Mouse (Mus musculus) E14TG2a.4 (cell line): ENCODE data around the gene Lpin1.

Source experiments
- H3K27me3 ChIP-seq: 2 replicates; pipeline ENCODE4 v1.6.1; 2014; ENCODE audit warnings: low read length, control low read depth; ENCODE audit not compliant: insufficient read depth
- H3K36me3 ChIP-seq: 2 replicates; pipeline ENCODE4 v1.6.1; 2014; ENCODE audit warnings: low read length, control low read depth; ENCODE audit not compliant: insufficient read depth
- H3K4me1 ChIP-seq: replicated peaks from 2 replicates; pipeline ENCODE4 v1.6.1; 2014; ENCODE audit warnings: low read depth, low read length, control low read depth
- H3K4me3 ChIP-seq: replicated peaks from 2 replicates; pipeline ENCODE4 v1.5.1; 2014; ENCODE audit warnings: mild to moderate bottlenecking, low read length
- H3K9me3 ChIP-seq: 2 replicates; pipeline ENCODE4 v1.6.1; 2014; ENCODE audit warnings: low read length, control low read depth
- CTCF ChIP-seq: conservative IDR thresholded peaks from 2 replicates; pipeline ENCODE4 v1.5.1; 2014; ENCODE audit warnings: low read length
- NANOG ChIP-seq: IDR thresholded peaks from 2 replicates; pipeline ENCODE4 v1.6.1; 2014; ENCODE audit warnings: borderline replicate concordance, low read length, mixed read lengths
- POU5F1 ChIP-seq: IDR thresholded peaks from 2 replicates; pipeline ENCODE4 v1.6.1; 2014; ENCODE audit warnings: low read length, borderline replicate concordance

The Lpin1 gene

DNA sequence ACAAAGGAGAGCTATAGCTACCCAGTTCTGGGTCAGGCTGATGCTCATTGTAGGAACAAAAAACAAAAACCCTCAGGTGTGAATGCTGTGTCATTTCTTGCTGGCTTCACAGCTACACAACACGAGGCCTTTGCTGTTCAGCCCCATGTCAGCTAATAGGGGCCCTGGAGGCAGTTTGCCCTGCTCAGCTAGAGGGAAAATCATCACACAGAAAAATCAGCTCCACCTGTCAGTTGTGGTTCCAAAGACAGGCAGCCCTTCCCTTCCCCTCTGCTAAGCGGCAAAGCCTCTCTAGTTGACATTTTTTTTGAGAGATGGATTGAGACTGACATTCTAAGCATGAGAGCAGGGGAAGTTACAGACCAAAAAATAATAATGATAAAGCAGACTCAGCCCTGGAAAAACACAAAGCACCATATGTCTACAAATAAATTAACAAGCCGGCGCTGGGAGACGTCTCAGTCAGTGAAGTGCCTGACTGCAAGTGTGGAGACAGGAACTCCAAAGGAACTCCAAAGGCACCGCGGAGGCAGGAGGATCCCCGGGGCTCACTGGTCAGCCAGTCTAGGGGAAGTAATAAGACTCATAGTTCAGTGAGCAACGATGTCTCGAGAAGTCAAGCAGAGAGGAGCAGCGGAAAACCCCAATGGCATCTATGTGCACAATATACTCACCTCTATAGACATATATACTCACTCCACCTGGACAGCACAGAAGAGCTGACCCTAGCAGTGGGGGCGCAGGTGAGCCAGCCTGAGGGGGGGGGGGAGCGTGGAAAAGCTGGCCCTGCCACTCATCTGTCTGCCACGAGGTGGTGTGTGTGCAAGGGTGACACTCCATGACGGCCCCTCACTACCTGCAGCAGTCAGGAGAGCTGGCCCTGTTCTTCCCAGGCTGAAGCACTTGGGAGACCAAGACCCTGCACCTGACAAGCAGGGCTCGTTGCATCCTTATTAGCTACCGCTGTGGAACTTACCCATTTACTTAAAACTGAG lies 103.7 kb downstream of the Lpin1 start:
- TF ChIP-seq CTCF (no peak), POU5F1 (no peak), NANOG (no peak)
- no peaks in the 10 kb centered on the region for H3K9me3 ChIP-seq
- H3K36me3 ChIP-seq, result no peaks in the 10 kb centered on the region
- H3K27me3 ChIP-seq, result no peaks in the 10 kb centered on the region
- H3K4me3 ChIP-seq, result no peak overlapping the region
- peaks cover 16% of the 10 kb centered on the region for H3K4me1 ChIP-seq

GRCm38 (mm10) chr12:16504244-16504643 lies 106.5 kb downstream of the Lpin1 start:
- Histone ChIP-seq H3K4me1 (peaks cover 6% of the 10 kb centered on the region), H3K4me3 (no peak overlapping the region), H3K36me3 (no peaks in the 10 kb centered on the region), H3K27me3 (no peaks in the 10 kb centered on the region), H3K9me3 (no peaks in the 10 kb centered on the region)
- TF ChIP-seq CTCF (peak; percentile 51), NANOG (no peak)

GRCm38 (mm10) chr12:16497960-16498359 lies 112.8 kb downstream of the Lpin1 start:
- no peaks in the 10 kb centered on the region for H3K4me1 ChIP-seq
- H3K36me3 ChIP-seq, result no peaks in the 10 kb centered on the region
- H3K9me3 ChIP-seq, result no peaks in the 10 kb centered on the region
- TF ChIP-seq NANOG (no peak), CTCF (no peak), POU5F1 (no peak)
- no peak overlapping the region for H3K4me3 ChIP-seq
- H3K27me3 ChIP-seq, result no peaks in the 10 kb centered on the region

DNA sequence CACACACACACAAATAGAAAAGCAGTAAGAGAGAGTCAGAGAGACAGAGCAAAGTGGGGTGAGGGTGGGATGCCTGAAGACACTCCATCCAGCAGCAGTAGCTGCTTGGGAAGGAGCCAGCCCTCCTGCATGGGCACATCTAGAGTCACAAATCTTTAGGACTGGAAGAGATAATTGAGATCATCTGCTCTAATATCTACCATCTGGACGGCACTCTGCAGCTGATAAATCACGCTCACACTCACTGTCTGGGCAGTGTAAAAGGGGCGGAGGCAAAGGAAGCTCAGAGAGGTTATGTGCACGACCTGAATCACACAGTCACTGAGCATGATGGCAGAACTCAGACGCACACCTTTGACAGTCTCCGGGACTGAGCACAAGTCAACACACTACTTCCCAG lies 118.1 kb downstream of the Lpin1 start:
- TF ChIP-seq POU5F1 (no peak), CTCF (no peak), NANOG (no peak)
- no peak overlapping the region for H3K4me3 ChIP-seq

GRCm38 (mm10) chr12:16488899-16489298 lies 121.9 kb downstream of the Lpin1 start:
- H3K36me3 ChIP-seq, result no peaks in the 10 kb centered on the region
- H3K4me3 ChIP-seq, result no peak overlapping the region
- TF ChIP-seq POU5F1 (no peak), CTCF (no peak), NANOG (no peak)
- H3K27me3 ChIP-seq, result no peaks in the 10 kb centered on the region
- H3K9me3 ChIP-seq, result no peaks in the 10 kb centered on the region
- no peaks in the 10 kb centered on the region for H3K4me1 ChIP-seq

More for the DNA sequence above, 118.1 kb downstream of the Lpin1 start:
- no peaks in the 10 kb centered on the region for H3K36me3 ChIP-seq
- no peaks in the 10 kb centered on the region for H3K27me3 ChIP-seq
- H3K4me1 ChIP-seq, result no peaks in the 10 kb centered on the region
- H3K9me3 ChIP-seq, result no peaks in the 10 kb centered on the region

GRCm38 (mm10) chr12:16487453-16487852 lies 123.3 kb downstream of the Lpin1 start:
- H3K4me1 ChIP-seq, result no peaks in the 10 kb centered on the region

More at GRCm38 (mm10) chr12:16487453-16487852, 123.3 kb downstream of the Lpin1 start:
- TF ChIP-seq POU5F1 (no peak), NANOG (no peak), CTCF (no peak)
- H3K36me3 ChIP-seq, result no peaks in the 10 kb centered on the region
- H3K4me3 ChIP-seq, result no peak overlapping the region
- H3K9me3 ChIP-seq, result no peaks in the 10 kb centered on the region
- H3K27me3 ChIP-seq, result no peaks in the 10 kb centered on the region
